8 mouse cellular contexts compared by ENCODE assay signal in genomic region chr4:136781868-136782578, GRCm38 (mm10). TPM values are rescaled to one million over a fixed set of nuclear protein-coding genes. Genes with fewer than 3 reads are reported as not detected.
DNase-seq lines count a peak whose midpoint lies in the region; ATAC-seq lines count a peak whose summit lies in the region.

No protein-coding gene starts in this region.

- H3K9me3 ChIP-seq in midbrain, embryonic 10.5 days (replicated peaks), result no peaks in the 10 kb centered on the region
- no peaks in the 10 kb centered on the region for H3K9me3 ChIP-seq in midbrain, embryonic 14.5 days (ENCODE audit: control insufficient read depth, low read length)

- no peak overlapping the region for H3K4me2 ChIP-seq in midbrain, embryonic 14.5 days (ENCODE audit: low read length)

- peak overlapping the region; percentile 39; the same call in 1 of the 2 replicates for H3K27ac ChIP-seq in midbrain, embryonic 10.5 days (replicated peaks)
- no peak overlapping the region for H3K27ac ChIP-seq in midbrain, embryonic 14.5 days (replicated peaks; ENCODE audit: low read depth, low read length)

- DNase-seq in midbrain, embryonic 10.5 days (ENCODE audit: low spot score), result no peak
- no peak for DNase-seq in midbrain, embryonic 14.5 days
- DNase-seq in cerebellum, adult 11-12 months, result peak; percentile 59
- DNase-seq in gastrocnemius, postnatal 14 days, result peak; percentile 79
- peak; percentile 47 to 65 for DNase-seq in kidney, adult 8-10 months
- DNase-seq in lung, postnatal 14 days, result peak; percentile 62
- DNase-seq in T-cell, adult 2 months (ENCODE audit: low spot score), result no peak
- no peak for DNase-seq in embryo, embryonic 10 days (ENCODE audit: low spot score)

- intact Hi-C loops in gastrocnemius, postnatal 14 days (cut with DNase I; ENCODE audit: low total_unique reads), result no loop called here

- no peak overlapping the region for H3K9ac ChIP-seq in midbrain, embryonic 14.5 days (replicated peaks; ENCODE audit: low read length)

- peaks cover 41% of the 10 kb centered on the region for H3K36me3 ChIP-seq in midbrain, embryonic 10.5 days
- H3K36me3 ChIP-seq in midbrain, embryonic 14.5 days (ENCODE audit: control insufficient read depth, insufficient read depth, low read length), result no peaks in the 10 kb centered on the region

- no peaks in the 10 kb centered on the region for H3K27me3 ChIP-seq in midbrain, embryonic 10.5 days (ENCODE audit: low read depth, poor library complexity, severe bottlenecking)
- H3K27me3 ChIP-seq in midbrain, embryonic 14.5 days (ENCODE audit: control insufficient read depth, insufficient read depth, low read length), result no peaks in the 10 kb centered on the region

- H3K4me1 ChIP-seq in midbrain, embryonic 10.5 days, result peaks cover 88% of the 10 kb centered on the region
- H3K4me1 ChIP-seq in midbrain, embryonic 14.5 days (ENCODE audit: control insufficient read depth, insufficient read depth, low read length), result peaks cover 25% of the 10 kb centered on the region

- ATAC-seq in midbrain, embryonic 14.5 days (ENCODE audit: low FRiP score, low TSS enrichment), result no peak

- 94% methylated on average over 13 of the region's 13 CpGs for WGBS in midbrain, embryonic 10.5 days
- 85% methylated on average over 13 of the region's 13 CpGs for WGBS in midbrain, embryonic 14.5 days

- H3K4me3 ChIP-seq in midbrain, embryonic 10.5 days, result no peak overlapping the region
- no peak overlapping the region for H3K4me3 ChIP-seq in midbrain, embryonic 14.5 days (replicated peaks; ENCODE audit: low read depth, low read length)

RNA-seq across cellular contexts. Expression of gene Ephb2, which starts 53.8 kb away (rescaled TPM):
- 15.6 and 20.9 TPM in 2 replicates for polyA plus RNA-seq in midbrain, embryonic 10.5 days (2016; fragmentation: Nextera tagmentation; extraction: Ambion mirVana)
- 27.6 and 32.8 TPM in 2 replicates for polyA plus RNA-seq in midbrain, embryonic 14.5 days (2014; fragmentation: Nextera tagmentation; extraction: Ambion mirVana)
- total RNA-seq in gastrocnemius, postnatal 14 days (2021), result 1 to 10 TPM; 1.2 to 4.2 TPM

Comparison
In these comparisons a context has a peak if more than half of its experiments do, and no peak if none do; other contexts are left out.
1. DNase-seq: peak in cerebellum, adult 11-12 months (single experiment), gastrocnemius, postnatal 14 days (single experiment), kidney, adult 8-10 months (2 of 2) and lung, postnatal 14 days (single experiment); none in midbrain, embryonic 10.5 days (single experiment), midbrain, embryonic 14.5 days (single experiment), T-cell, adult 2 months (single experiment) and embryo, embryonic 10 days (single experiment).